Mouse (Mus musculus): ENCODE data around the gene Cdh8. TPM values are rescaled to one million over a fixed set of nuclear protein-coding genes. Genes with fewer than 3 reads are reported as not detected.
"Not testable (repeated sequence)": the region's sequence is repeated elsewhere in the genome, so short reads cannot be mapped to it uniquely, and the experiment has no call there.

Cdh8 gene
- total RNA-seq, 2 experiments from 2014 or later, result 0.34 to 0.36 TPM

- no peak for DNase-seq (ENCODE audit: low spot score)
- intact Hi-C loops (cut with DNase I), result no loop called here
Observed at GRCm38 (mm10) chr8:99290201-99290600, 126.1 kb downstream of the Cdh8 start.

DNA sequence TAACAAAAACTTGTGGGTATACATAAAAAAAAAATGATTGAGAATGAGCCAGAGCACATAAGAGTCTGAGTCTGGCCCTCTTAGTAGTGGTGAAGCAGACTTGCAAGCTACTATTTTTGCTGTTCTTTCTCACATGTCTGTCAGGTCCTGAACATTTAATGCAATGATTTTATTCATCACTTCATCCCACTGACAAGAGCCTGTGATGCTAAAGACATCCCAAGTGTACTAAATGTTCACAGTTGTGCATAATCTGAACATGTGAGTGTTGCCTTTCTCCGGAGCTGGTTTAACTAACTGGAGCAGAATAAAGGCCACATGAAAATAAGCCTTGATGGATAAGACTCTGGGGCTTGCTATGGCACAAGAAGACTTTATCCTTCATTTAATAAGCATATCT, 131.2 kb downstream of the Cdh8 start:
- no peak for DNase-seq (ENCODE audit: low spot score)
- intact Hi-C loops (cut with DNase I), result no loop called here

- intact Hi-C loops (cut with DNase I), result no loop called here
- no peak for DNase-seq (ENCODE audit: low spot score)
Observed at GRCm38 (mm10) chr8:99280375-99280774, 135.9 kb downstream of the Cdh8 start.

DNA sequence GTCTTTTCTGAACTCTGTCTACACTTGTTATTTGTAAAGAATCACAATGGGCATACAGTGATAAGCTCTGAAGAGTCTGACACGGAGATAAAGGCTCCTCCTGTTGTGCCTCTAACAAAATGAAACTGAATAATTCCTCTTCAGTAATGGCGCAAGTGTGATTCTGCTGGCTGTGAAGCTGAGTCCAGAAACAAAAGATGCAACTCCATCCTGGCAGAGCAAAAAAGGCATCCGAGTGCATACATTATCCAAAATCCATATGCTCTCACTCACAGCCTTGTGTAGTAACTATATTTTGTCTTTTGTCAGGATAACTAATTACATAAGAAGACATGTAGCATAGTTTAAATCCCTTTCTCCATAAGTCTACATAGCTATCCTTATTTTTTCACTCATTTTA, 149.1 kb downstream of the Cdh8 start:
- intact Hi-C loops (cut with DNase I), result no loop called here
- no peak for DNase-seq (ENCODE audit: low spot score)

GRCm38 (mm10) chr8:99234372-99234771, 181.9 kb downstream of the Cdh8 start:
- intact Hi-C loops (cut with DNase I), result no loop called here
- DNase-seq (ENCODE audit: low spot score), result no peak

GRCm38 (mm10) chr8:99223697-99224096, 192.6 kb downstream of the Cdh8 start:
- intact Hi-C loops (cut with DNase I), result no loop called here

GRCm38 (mm10) chr8:99205194-99205593, 211.1 kb downstream of the Cdh8 start:
- no peak for DNase-seq (ENCODE audit: low spot score)
- intact Hi-C loops (cut with DNase I), result no loop called here

More at GRCm38 (mm10) chr8:99223697-99224096, 192.6 kb downstream of the Cdh8 start:
- no peak for DNase-seq (ENCODE audit: low spot score)

DNA sequence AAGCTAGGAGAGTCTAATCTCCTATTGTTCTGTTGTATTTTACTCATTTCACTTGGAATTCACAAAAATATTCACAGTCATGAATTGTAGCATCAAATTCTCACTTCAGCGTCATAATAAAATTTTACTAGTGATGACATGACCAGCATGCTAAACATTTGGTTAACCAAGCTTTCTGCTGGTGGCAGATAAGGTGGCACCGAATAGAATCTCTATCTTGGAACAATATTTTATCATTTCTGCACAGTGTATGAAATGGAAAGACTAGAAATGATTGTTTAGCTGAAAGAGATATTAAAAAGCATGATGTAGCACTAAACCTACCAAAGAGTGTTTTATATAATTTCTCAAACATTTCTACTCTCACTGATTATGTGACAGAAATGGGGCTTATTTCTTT, 225.6 kb downstream of the Cdh8 start:
- intact Hi-C loops (cut with DNase I), result no loop called here
- no peak for DNase-seq (ENCODE audit: low spot score)

DNA sequence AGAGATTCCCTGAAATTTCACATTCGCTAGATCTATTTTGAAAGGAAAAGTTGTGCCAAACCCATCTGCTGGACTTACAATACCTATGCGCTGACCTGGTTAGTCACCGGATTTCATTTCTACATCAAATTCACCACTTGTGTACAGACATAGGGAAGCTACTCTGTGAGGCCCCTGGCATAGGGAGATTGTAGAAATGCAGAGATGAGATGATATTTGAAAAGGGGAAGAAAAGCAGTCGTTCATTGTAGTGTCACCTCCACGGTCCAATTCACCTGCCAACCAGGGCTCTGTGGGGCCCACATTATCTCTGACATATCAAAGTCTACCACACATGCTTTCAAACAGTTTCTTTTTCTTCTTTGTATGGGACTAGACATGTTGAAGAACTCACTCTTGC, 229.4 kb downstream of the Cdh8 start:
- intact Hi-C loops (cut with DNase I), result no loop called here
- no peak for DNase-seq (ENCODE audit: low spot score)

DNA sequence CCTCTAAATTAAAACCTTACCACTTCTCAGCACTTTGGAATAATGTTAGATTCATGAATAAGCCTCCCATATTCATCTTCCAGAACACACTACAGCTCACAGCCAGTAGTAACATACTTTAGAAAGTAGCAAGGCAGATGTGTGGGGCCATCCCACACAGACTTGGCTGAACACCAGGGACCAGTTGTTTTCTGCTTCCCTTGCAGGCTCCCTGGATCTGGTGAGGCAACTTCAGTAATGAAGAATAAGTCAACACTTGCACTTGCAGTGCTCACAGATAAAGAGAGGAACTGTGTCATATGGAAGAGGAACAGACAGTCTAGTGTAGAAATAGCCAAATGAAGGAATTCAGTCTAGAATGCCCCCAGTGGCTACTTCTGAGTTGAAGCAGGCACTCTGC, 232.1 kb downstream of the Cdh8 start:
- intact Hi-C loops (cut with DNase I), result no loop called here
- DNase-seq (ENCODE audit: low spot score), result no peak

DNA sequence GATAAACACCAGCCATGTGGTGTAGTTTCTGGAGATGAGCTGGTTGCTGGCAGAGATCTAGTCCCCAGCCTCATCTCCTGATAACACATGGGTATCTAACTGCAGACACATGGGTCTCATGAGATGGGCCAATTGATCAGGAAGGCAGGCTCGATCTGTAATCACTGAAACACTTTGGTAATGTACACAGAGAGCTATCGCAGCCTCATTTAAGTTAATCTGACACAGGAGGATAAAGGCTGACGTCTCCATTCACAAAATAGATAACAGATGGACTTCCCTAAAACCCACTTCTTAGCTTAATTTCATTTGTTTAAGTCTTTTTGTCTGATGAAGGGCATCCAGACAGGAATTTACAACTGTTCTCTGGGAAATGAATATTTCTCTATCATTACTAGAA, 249.3 kb downstream of the Cdh8 start:
- intact Hi-C loops (cut with DNase I), result no loop called here
- no peak for DNase-seq (ENCODE audit: low spot score)

- no peak for DNase-seq (ENCODE audit: low spot score)
- intact Hi-C loops (cut with DNase I), result no loop called here
Observed at GRCm38 (mm10) chr8:99161633-99162032, 254.6 kb downstream of the Cdh8 start.

GRCm38 (mm10) chr8:99145436-99145835, 270.8 kb downstream of the Cdh8 start:
- intact Hi-C loops (cut with DNase I), result no loop called here
- DNase-seq (ENCODE audit: low spot score), result no peak

DNA sequence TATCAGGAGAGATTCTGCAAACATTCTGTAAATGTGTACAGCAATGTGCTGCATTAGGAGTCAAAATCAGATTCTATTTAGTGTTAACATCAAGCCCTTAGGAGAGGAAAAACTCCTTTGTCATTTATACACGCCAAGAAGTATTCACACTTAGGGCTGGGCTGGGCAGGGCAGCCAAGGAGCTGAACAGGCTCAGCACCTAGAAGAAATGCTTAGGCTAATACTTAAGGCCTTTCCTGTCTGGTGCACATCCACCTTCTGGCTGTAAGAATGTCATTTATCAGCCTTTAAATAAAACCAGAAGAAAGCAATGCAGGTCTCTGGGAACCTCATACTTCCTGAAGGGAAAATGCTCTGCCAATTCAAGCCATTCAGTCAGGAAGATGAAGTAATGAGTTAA, 271.5 kb downstream of the Cdh8 start:
- DNase-seq (ENCODE audit: low spot score); intact Hi-C loops (cut with DNase I): not testable (repeated sequence)

GRCm38 (mm10) chr8:99098453-99098852, 317.8 kb downstream of the Cdh8 start:
- no peak for DNase-seq (ENCODE audit: low spot score)

GRCm38 (mm10) chr8:99051344-99051743, 364.9 kb downstream of the Cdh8 start:
- no peak for DNase-seq (ENCODE audit: low spot score)
- intact Hi-C loops (cut with DNase I), result no loop called here

More at GRCm38 (mm10) chr8:99098453-99098852, 317.8 kb downstream of the Cdh8 start:
- intact Hi-C loops (cut with DNase I), result no loop called here

- no peak for DNase-seq (ENCODE audit: low spot score)
- intact Hi-C loops (cut with DNase I), result no loop called here
Observed at GRCm38 (mm10) chr8:99048664-99049363, 367.5 kb downstream of the Cdh8 start.

- DNase-seq (ENCODE audit: low spot score), result no peak
- intact Hi-C loops (cut with DNase I), result no loop called here
Observed at GRCm38 (mm10) chr8:99040423-99040822, 375.8 kb downstream of the Cdh8 start.

GRCm38 (mm10) chr8:99031060-99031459, 385.2 kb downstream of the Cdh8 start:
- no peak for DNase-seq (ENCODE audit: low spot score)
- intact Hi-C loops (cut with DNase I), result no loop called here
